Mouse (Mus musculus): ENCODE results near the gene Kcnj14. TPM values are rescaled to one million over a fixed set of nuclear protein-coding genes. Genes with fewer than 3 reads are reported as not detected.

The Kcnj14 gene
- total RNA-seq, 2 experiments from 2014 or later: not detected

- ATAC-seq (replicated peaks; ENCODE audit: low FRiP score, poor library complexity, severe bottlenecking): no peak
Observed at GRCm38 (mm10) chr7:45833148-45833790, 8.7 kb upstream of the Kcnj14 start.

GRCm38 (mm10) chr7:45832428-45832827 lies 7.8 kb upstream of the Kcnj14 start:
- ATAC-seq (replicated peaks; ENCODE audit: low FRiP score, poor library complexity, severe bottlenecking): no peak

GRCm38 (mm10) chr7:45831128-45831525 lies 6.5 kb upstream of the Kcnj14 start:
- ATAC-seq (replicated peaks; ENCODE audit: low FRiP score, poor library complexity, severe bottlenecking): no peak

GRCm38 (mm10) chr7:45830427-45831127 lies 6.0 kb upstream of the Kcnj14 start, which contains the start of gene Grwd1:
Grwd1 (minus strand) TSS chr7:45830944.
- ATAC-seq (replicated peaks; ENCODE audit: low FRiP score, poor library complexity, severe bottlenecking): peak; percentile 52

- no peak for ATAC-seq (replicated peaks; ENCODE audit: low FRiP score, poor library complexity, severe bottlenecking)
Observed at GRCm38 (mm10) chr7:45826631-45827030, 2.0 kb upstream of the Kcnj14 start.

GRCm38 (mm10) chr7:45820913-45821312 lies 3.7 kb downstream of the Kcnj14 start:
- ATAC-seq (replicated peaks; ENCODE audit: low FRiP score, poor library complexity, severe bottlenecking): no peak

- ATAC-seq (replicated peaks; ENCODE audit: low FRiP score, poor library complexity, severe bottlenecking): no peak
Observed at GRCm38 (mm10) chr7:45819843-45820242, 4.7 kb downstream of the Kcnj14 start.

- no peak for ATAC-seq (replicated peaks; ENCODE audit: low FRiP score, poor library complexity, severe bottlenecking)
Observed at GRCm38 (mm10) chr7:45815984-45816351, 8.6 kb downstream of the Kcnj14 start.

- no peak for ATAC-seq (replicated peaks; ENCODE audit: low FRiP score, poor library complexity, severe bottlenecking)
Observed at GRCm38 (mm10) chr7:45815323-45815983, 9.1 kb downstream of the Kcnj14 start.

- ATAC-seq (replicated peaks; ENCODE audit: low FRiP score, poor library complexity, severe bottlenecking): no peak
Observed at GRCm38 (mm10) chr7:45814841-45815240, 9.7 kb downstream of the Kcnj14 start.

- peak; percentile 95 for ATAC-seq (replicated peaks; ENCODE audit: low FRiP score, poor library complexity, severe bottlenecking)
Observed at GRCm38 (mm10) chr7:45813787-45814779, 10.5 kb downstream of the Kcnj14 start, which contains the start of gene Cyth2. Cyth2 (minus strand) TSS chr7:45814581.

- no peak for ATAC-seq (replicated peaks; ENCODE audit: low FRiP score, poor library complexity, severe bottlenecking)
Observed at GRCm38 (mm10) chr7:45812921-45813320, 11.7 kb downstream of the Kcnj14 start.

- no peak for ATAC-seq (replicated peaks; ENCODE audit: low FRiP score, poor library complexity, severe bottlenecking)
Observed at GRCm38 (mm10) chr7:45809276-45810075, 15.1 kb downstream of the Kcnj14 start.

GRCm38 (mm10) chr7:45808471-45808870 lies 16.1 kb downstream of the Kcnj14 start:
- no peak for ATAC-seq (replicated peaks; ENCODE audit: low FRiP score, poor library complexity, severe bottlenecking)

GRCm38 (mm10) chr7:45805941-45806340 lies 18.6 kb downstream of the Kcnj14 start:
- ATAC-seq (replicated peaks; ENCODE audit: low FRiP score, poor library complexity, severe bottlenecking): no peak

GRCm38 (mm10) chr7:45802551-45802950 lies 22.0 kb downstream of the Kcnj14 start:
- no peak for ATAC-seq (replicated peaks; ENCODE audit: low FRiP score, poor library complexity, severe bottlenecking)

- ATAC-seq (replicated peaks; ENCODE audit: low FRiP score, poor library complexity, severe bottlenecking): peak; percentile 86
Observed at GRCm38 (mm10) chr7:45801348-45801747, 23.2 kb downstream of the Kcnj14 start.

- ATAC-seq (replicated peaks; ENCODE audit: low FRiP score, poor library complexity, severe bottlenecking): no peak; the same call in 1 of the 2 replicates
Observed at GRCm38 (mm10) chr7:45800546-45801204, 23.9 kb downstream of the Kcnj14 start.

All from erythroid progenitor cell, adult 5-6 weeks (primary cell).